Mouse (Mus musculus) ES-E14 (cell line): ENCODE results near the gene Ret. TPM values are rescaled to one million over a fixed set of nuclear protein-coding genes. Genes with fewer than 3 reads are reported as not detected.

Source experiments
- DNase-seq: peaks from one replicate; pipeline ENCODE4 v3.0.0-alpha.2; 2013; ENCODE audit warnings: low read depth, low spot score
- H3K27ac ChIP-seq: 2 replicates; pipeline ENCODE4 v1.5.1; 2012; ENCODE audit warnings: low read depth, mild to moderate bottlenecking, low read length, moderate library complexity, mixed read lengths; ENCODE audit not compliant: poor library complexity, insufficient read depth, severe bottlenecking
- H3K36me3 ChIP-seq: 2 replicates; pipeline ENCODE4 v1.6.1; 2012; ENCODE audit warnings: mild to moderate bottlenecking, low read length, moderate library complexity, mixed read lengths; ENCODE audit not compliant: control insufficient read depth, poor library complexity, insufficient read depth, severe bottlenecking
- H3K4me1 ChIP-seq, 2 experiments: fragments of 150-350 bp in 1 of 2; sonication (generic) in 1 of 2; 2 replicates each; pipeline ENCODE4 v1.6.1; 2012; ENCODE audit warnings: low read length in 2 of 2, mild to moderate bottlenecking in 1 of 2, mixed read lengths in 1 of 2; ENCODE audit not compliant: control insufficient read depth in 2 of 2, insufficient read depth in 2 of 2, poor library complexity in 1 of 2
- H3K4me3 ChIP-seq, 2 experiments: fragments of 150-350 bp in 1 of 2; sonication (generic) in 1 of 2; 2 replicates each; pipeline ENCODE4 v1.5.1; 2012; ENCODE audit warnings: low read length in 2 of 2, low read depth in 1 of 2, mild to moderate bottlenecking in 1 of 2, mixed read lengths in 1 of 2; ENCODE audit not compliant: insufficient read depth in 1 of 2, poor library complexity in 1 of 2, severe bottlenecking in 1 of 2
- H3K9ac ChIP-seq: 2 replicates; pipeline ENCODE4 v1.6.1; 2012; ENCODE audit warnings: low read depth, mild to moderate bottlenecking, low read length, mixed read lengths; ENCODE audit not compliant: poor library complexity, insufficient read depth, severe bottlenecking
- H3K9me3 ChIP-seq: fragments of 150-350 bp; sonication (generic); 2 replicates; pipeline ENCODE4 v1.6.1; 2012; ENCODE audit warnings: low read depth, mild to moderate bottlenecking, low read length; ENCODE audit not compliant: control insufficient read depth, insufficient read depth
- CHD2 ChIP-seq: IDR thresholded peaks from 2 replicates; pipeline ENCODE4 v1.6.1; 2014; ENCODE audit warnings: mild to moderate bottlenecking, low read depth, low read length, inconsistent platforms
- HCFC1 ChIP-seq: IDR thresholded peaks from 2 replicates; pipeline ENCODE4 v1.6.1; 2012; ENCODE audit warnings: low read length, inconsistent platforms, borderline replicate concordance; ENCODE audit not compliant: insufficient read depth
- MAFK ChIP-seq: IDR thresholded peaks from 2 replicates; pipeline ENCODE4 v1.6.1; 2014; ENCODE audit warnings: mild to moderate bottlenecking, low read depth, low read length, inconsistent platforms; ENCODE audit not compliant: insufficient read depth
- ZC3H11A ChIP-seq: IDR thresholded peaks from 2 replicates; pipeline ENCODE4 v1.6.1; 2012; ENCODE audit warnings: low read depth, mild to moderate bottlenecking, inconsistent platforms, low read length, borderline replicate concordance
- ZNF384 ChIP-seq: IDR thresholded peaks from 2 replicates; pipeline ENCODE4 v1.6.1; 2012; ENCODE audit warnings: low read depth, low read length, inconsistent platforms
- in situ Hi-C, 2 experiments: fragments of 600-800 bp; cut with MboI; formaldehyde crosslinking; loops; one replicate each; pipeline ENCODE4 v1.15.1; 2025; ENCODE audit warnings: low sequenced_read_pairs in 2 of 2, inconsistent platforms in 1 of 2; ENCODE audit not compliant: unreplicated experiment in 2 of 2
- total RNA-seq: library from RNA; depleted of rRNA; stranded (reverse); fragments of 300-350 nt; gene quantifications from 2 replicates; pipeline ENCODE4 v1.2.3, GENCODE M21; 2012

Gene Ret
- total RNA-seq, 1 experiment, result 1.4 TPM

GRCm38 (mm10) chr6:118205176-118205890 is 7.8 kb upstream of the Ret start:
- no peaks in the 10 kb centered on the region for H3K9me3 ChIP-seq
- H3K36me3 ChIP-seq, result no peaks in the 10 kb centered on the region
- no peak for DNase-seq
- TF ChIP-seq ZNF384 (no peak), CHD2 (no peak), ZC3H11A (no peak), MAFK (no peak), HCFC1 (no peak)
- H3K27ac ChIP-seq, result no peak overlapping the region
- H3K4me1 ChIP-seq, result no peaks in the 10 kb centered on the region
- in situ Hi-C loops, result no loop called here
- H3K4me3 ChIP-seq, result no peak overlapping the region
- no peak overlapping the region for H3K9ac ChIP-seq

GRCm38 (mm10) chr6:118204112-118204511 is 6.6 kb upstream of the Ret start:
- Histone ChIP-seq H3K36me3 (no peaks in the 10 kb centered on the region), H3K9ac (no peak overlapping the region), H3K9me3 (no peaks in the 10 kb centered on the region), H3K4me3 (no peak overlapping the region), H3K4me1 (no peaks in the 10 kb centered on the region), H3K27ac (no peak overlapping the region)
- no peak for TF ChIP-seq ZC3H11A
- no peak for TF ChIP-seq CHD2
- no peak for TF ChIP-seq MAFK
- TF ChIP-seq ZNF384, result no peak
- TF ChIP-seq HCFC1, result no peak
- in situ Hi-C loops, result no loop called here
- no peak for DNase-seq

- no peak for DNase-seq
- in situ Hi-C loops, result loop anchor here in 1 of 2 experiments (25.0 kb wide), 1 partner anchor 165 kb away; no protein-coding TSS in a partner anchor
- peak overlapping the region; percentile 79 to 85 for H3K4me3 ChIP-seq
- no peaks in the 10 kb centered on the region for H3K9me3 ChIP-seq
- H3K9ac ChIP-seq, result peak overlapping the region; percentile 63
- TF ChIP-seq CHD2, result no peak
- peaks cover 0 to 3% of the 10 kb centered on the region in 2 experiments; a peak in 1 of 4 replicates for H3K4me1 ChIP-seq
- no peaks in the 10 kb centered on the region for H3K36me3 ChIP-seq
- no peak overlapping the region for H3K27ac ChIP-seq
These were observed 623 bp downstream of the Ret start for GRCm38 (mm10) chr6:118196751-118197439.

DNA sequence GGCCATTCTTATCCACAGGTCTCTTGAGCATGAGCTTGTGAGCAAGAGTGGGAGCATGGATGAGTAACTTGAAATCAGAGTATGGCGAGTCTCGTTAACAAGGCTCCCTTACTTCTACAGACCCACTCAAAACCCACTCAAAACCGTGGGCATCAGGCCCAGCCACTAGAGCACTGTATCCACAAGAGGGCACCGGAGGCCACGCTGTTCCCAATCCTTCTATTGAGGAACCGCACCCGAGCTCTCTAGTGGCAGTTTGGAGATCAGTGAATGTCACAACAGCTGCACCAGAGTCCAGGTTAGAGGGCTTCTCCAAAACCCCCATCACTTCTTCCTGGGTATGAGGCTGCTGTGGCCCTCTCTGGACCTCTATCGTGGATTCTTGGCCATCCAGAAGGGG is 2.4 kb downstream of the Ret start:
- Histone ChIP-seq H3K27ac (no peak overlapping the region), H3K4me1 (peaks cover 0 to 3% of the 10 kb centered on the region in 2 experiments; a peak in 1 of 4 replicates), H3K9me3 (no peaks in the 10 kb centered on the region), H3K9ac (no peak overlapping the region), H3K36me3 (no peaks in the 10 kb centered on the region), H3K4me3 (no peak overlapping the region)
- in situ Hi-C loops, result loop anchor here in 1 of 2 experiments (25.0 kb wide), 1 partner anchor 167 kb away; no protein-coding TSS in a partner anchor
- peak; percentile 42; the same call in 1 of the 2 replicates for TF ChIP-seq ZC3H11A
- TF ChIP-seq ZNF384, result no peak
- DNase-seq, result no peak

DNA sequence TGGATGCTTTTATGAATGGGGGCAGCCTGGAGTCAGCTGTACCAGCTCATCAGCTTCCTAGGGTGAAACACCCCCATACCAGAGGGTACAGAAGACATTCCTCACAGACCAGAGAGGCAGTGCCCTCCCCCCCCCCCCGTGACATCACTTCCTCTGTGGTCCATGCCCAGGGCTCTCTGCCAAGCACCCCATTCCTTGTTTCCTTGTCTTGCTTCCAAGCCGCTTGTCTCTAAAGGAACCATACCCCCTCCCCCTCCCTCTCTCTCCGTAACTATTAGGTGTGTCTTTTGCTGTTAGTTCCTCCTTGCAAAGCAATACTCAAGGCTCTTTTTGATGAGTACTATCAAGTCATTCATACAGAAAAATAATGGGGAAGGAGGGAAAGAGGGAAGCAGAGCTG is 4.6 kb downstream of the Ret start:
- TF ChIP-seq HCFC1 (no peak), ZC3H11A (no peak), ZNF384 (no peak), CHD2 (no peak), MAFK (no peak)
- no peak for DNase-seq
- Histone ChIP-seq H3K36me3 (no peaks in the 10 kb centered on the region), H3K9me3 (no peaks in the 10 kb centered on the region), H3K4me1 (peaks cover 0 to 2% of the 10 kb centered on the region in 2 experiments; a peak in 1 of 4 replicates), H3K9ac (no peak overlapping the region), H3K27ac (no peak overlapping the region), H3K4me3 (no peak overlapping the region)
- in situ Hi-C loops, result loop anchor here in 1 of 2 experiments (25.0 kb wide), 1 partner anchor 169 kb away; no protein-coding TSS in a partner anchor
